Mouse (Mus musculus) liver, embryonic 14.5 days (tissue): Measurements from ENCODE around the gene Gtpbp1. TPM values are rescaled to one million over a fixed set of nuclear protein-coding genes. Genes with fewer than 3 reads are reported as not detected.

Experiments
- ATAC-seq: fragments of 200-750 bp; cut with Nextera tagmentation; 2 replicates; pipeline ENCODE4 v1.8.0; 2017; ENCODE audit warnings: moderate number of reproducible peaks, mild to moderate bottlenecking, moderate library complexity; ENCODE audit not compliant: insufficient read depth
- DNase-seq, 3 experiments: peaks; one replicate each; pipeline ENCODE4 v3.0.0-alpha.2; 2012 to 2013; ENCODE audit warnings: low read depth in 3 of 3, low spot score in 3 of 3
- H3K27ac ChIP-seq: fragments of 300-500 bp; sonication (generic); 2 replicates; pipeline ENCODE4 v1.5.1; 2014; ENCODE audit warnings: moderate library complexity, mild to moderate bottlenecking, control low read depth, inconsistent platforms
- H3K27me3 ChIP-seq: fragments of 300-500 bp; sonication (generic); 2 replicates; pipeline ENCODE4 v1.6.1; 2014; ENCODE audit warnings: mild to moderate bottlenecking, low read length, moderate library complexity; ENCODE audit not compliant: control insufficient read depth, insufficient read depth
- H3K36me3 ChIP-seq: fragments of 300-500 bp; sonication (generic); replicated peaks from 2 replicates; pipeline ENCODE4 v1.6.1; 2014; ENCODE audit warnings: low read depth; ENCODE audit not compliant: control insufficient read depth, insufficient read depth
- H3K4me1 ChIP-seq, 2 experiments: fragments of 200-500 bp in 1 of 2; fragments of 300-500 bp in 1 of 2; sonication (generic) in 1 of 2; replicated peaks; 2 replicates each; pipeline ENCODE4 v1.6.1; 2012 to 2014; ENCODE audit warnings: antibody characterized with exemption in 1 of 2, inconsistent platforms in 1 of 2, low read length in 1 of 2; ENCODE audit not compliant: control insufficient read depth in 2 of 2, insufficient read depth in 2 of 2
- H3K4me2 ChIP-seq: fragments of 300-500 bp; sonication (generic); 2 replicates; pipeline ENCODE4 v1.6.1; 2014; ENCODE audit warnings: low read depth, mild to moderate bottlenecking, control low read depth, moderate library complexity
- H3K4me3 ChIP-seq, 2 experiments: fragments of 200-500 bp in 1 of 2; fragments of 300-500 bp in 1 of 2; sonication (generic) in 1 of 2; 2 replicates each; pipeline ENCODE4 v1.5.1; 2012 to 2014; ENCODE audit warnings: low read depth in 2 of 2, low read length in 2 of 2, mild to moderate bottlenecking in 2 of 2, control low read depth in 1 of 2, inconsistent platforms in 1 of 2, moderate library complexity in 1 of 2; ENCODE audit not compliant: insufficient read depth in 1 of 2
- H3K9ac ChIP-seq: fragments of 300-500 bp; sonication (generic); replicated peaks from 2 replicates; pipeline ENCODE4 v1.6.1; 2014; ENCODE audit warnings: mild to moderate bottlenecking, control low read depth, moderate library complexity
- H3K9me3 ChIP-seq: fragments of 300-500 bp; sonication (generic); 2 replicates; pipeline ENCODE4 v1.6.1; 2016; ENCODE audit warnings: low read length, mixed read lengths; ENCODE audit not compliant: control insufficient read depth
- CTCF ChIP-seq: IDR thresholded peaks from 2 replicates; pipeline ENCODE4 v1.5.1; 2016; ENCODE audit warnings: antibody characterized with exemption, low read depth, control low read depth
- EP300 ChIP-seq: IDR thresholded peaks from 2 replicates; pipeline ENCODE4 v1.6.1; 2016; ENCODE audit warnings: antibody characterized with exemption, low read depth
- WGBS: fragments of 180-500 bp; shearing (Covaris S2); extraction: QIAGEN DNeasy Blood & Tissue Kit; methylation state at CpG from one replicate; pipeline ENCODE4 v1.1.7; 2014; ENCODE audit not compliant: insufficient replicate concordance; 5-methylcytosine and 5-hydroxymethylcytosine counted together
- polyA plus RNA-seq, 2 experiments: library from polyadenylated mRNA; depleted of rRNA in 1 of 2; stranded (reverse) in 1 of 2; unstranded in 1 of 2; fragments of >200 nt; fragmentation: Nextera tagmentation in 1 of 2; extraction: Ambion mirVana in 1 of 2; gene quantifications; 2 replicates each; pipeline versions ENCODE4 v1.2.1 to v1.2.3; 2012 to 2014

Gene Gtpbp1
- polyA plus RNA-seq, 2 experiments: 22.6 to 23.5 TPM

DNA sequence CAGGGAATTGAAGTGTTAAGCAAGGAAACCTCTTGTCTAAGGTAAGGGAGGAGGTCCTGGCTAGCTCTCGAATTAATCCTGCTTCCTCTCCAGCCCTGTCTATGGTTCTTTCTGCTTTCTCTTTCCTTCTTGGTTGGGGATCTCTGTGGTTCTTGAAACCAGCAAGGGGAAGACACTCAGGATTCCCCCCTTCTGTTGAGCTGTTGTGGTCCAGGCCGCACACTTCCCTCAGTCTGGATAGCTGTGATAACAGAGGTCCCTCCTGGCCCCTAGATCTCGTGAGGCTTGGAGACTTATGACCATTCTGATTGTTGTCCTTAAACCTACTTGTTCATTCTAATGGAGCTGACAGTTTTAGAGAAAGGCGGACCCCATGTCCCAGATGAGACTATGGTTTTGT is 3.9 kb downstream of the Gtpbp1 start:
- no peaks in the 10 kb centered on the region for H3K27me3 ChIP-seq
- H3K4me1 ChIP-seq: peaks cover 54 to 68% of the 10 kb centered on the region in 2 experiments
- peak overlapping the region; percentile 88 for H3K27ac ChIP-seq
- peak; percentile 68 to 80 (median 77) for DNase-seq
- no peaks in the 10 kb centered on the region for H3K9me3 ChIP-seq
- TF ChIP-seq CTCF: no peak
- peak; percentile 71 for TF ChIP-seq EP300
- peak; percentile 16; the same call in 1 of the 2 replicates for ATAC-seq
- peak overlapping the region; percentile 95 for H3K4me2 ChIP-seq
- WGBS: 12% methylated on average over 4 of the region's 4 CpGs
- peak overlapping the region; percentile 57 to 94 for H3K4me3 ChIP-seq
- H3K9ac ChIP-seq: peak overlapping the region; percentile 94
- H3K36me3 ChIP-seq: peaks cover 22% of the 10 kb centered on the region

DNA sequence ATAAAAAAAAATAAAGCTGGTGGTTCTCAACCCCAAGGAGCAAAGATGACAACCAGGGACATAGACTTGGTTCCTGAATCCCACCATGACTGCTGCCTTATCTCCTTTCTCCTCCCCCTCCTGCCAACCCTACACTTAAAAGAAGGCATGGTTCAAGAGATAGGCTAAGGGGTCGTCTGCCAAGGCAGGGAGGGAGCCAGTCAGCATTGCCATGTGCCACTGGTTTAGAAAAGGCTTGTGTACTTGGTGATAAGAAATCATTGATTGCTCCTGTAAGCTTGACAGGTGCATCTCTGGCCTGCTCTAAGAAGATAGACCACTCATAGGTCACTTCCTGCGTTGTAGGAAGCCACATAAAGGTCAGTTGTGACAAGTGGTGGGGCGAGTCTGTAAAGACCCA is 4.9 kb downstream of the Gtpbp1 start:
- WGBS: 10% methylated on average over 3 of the region's 3 CpGs
- H3K9me3 ChIP-seq: no peaks in the 10 kb centered on the region
- H3K9ac ChIP-seq: peak overlapping the region; percentile 51
- no peaks in the 10 kb centered on the region for H3K27me3 ChIP-seq
- TF ChIP-seq CTCF: no peak
- TF ChIP-seq EP300: peak; percentile 86
- DNase-seq (peak in 2 of 3 experiments; percentile 66 to 68), ATAC-seq (peak; percentile 44)
- peak overlapping the region; percentile 95 for H3K4me2 ChIP-seq
- H3K4me1 ChIP-seq: peaks cover 51 to 62% of the 10 kb centered on the region in 2 experiments
- peak overlapping the region; percentile 88 for H3K27ac ChIP-seq
- H3K36me3 ChIP-seq: peaks cover 22% of the 10 kb centered on the region
- H3K4me3 ChIP-seq: peak overlapping the region in 1 of 2 experiments; percentile 94; a peak in 1 of 4 replicates

DNA sequence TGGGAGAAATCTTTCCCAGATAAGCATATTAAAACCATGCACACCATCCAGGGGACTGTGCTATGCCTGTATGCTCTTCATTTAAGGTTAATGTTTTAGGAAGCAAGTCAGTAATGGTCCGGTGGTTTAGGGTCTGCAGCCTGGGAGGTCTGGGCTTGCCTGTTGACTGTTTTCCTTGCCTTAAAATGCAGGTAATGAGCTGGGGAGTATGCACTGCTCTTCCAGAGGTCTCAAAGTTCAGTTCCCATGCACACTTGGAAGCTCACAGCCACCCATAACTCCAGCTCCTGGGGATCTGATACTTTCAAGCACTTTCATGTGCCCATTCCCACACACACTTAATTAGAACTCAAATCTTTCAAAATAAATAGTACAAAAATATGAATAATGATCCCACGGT is 5.9 kb downstream of the Gtpbp1 start:
- Histone ChIP-seq H3K9ac (peak overlapping the region; percentile 18; the same call in 1 of the 2 replicates), H3K36me3 (peaks cover 22% of the 10 kb centered on the region), H3K27me3 (no peaks in the 10 kb centered on the region), H3K9me3 (no peaks in the 10 kb centered on the region), H3K4me2 (peak overlapping the region; percentile 95), H3K4me3 (no peak overlapping the region), H3K27ac (no peak overlapping the region; the same call in 1 of the 2 replicates), H3K4me1 (peaks cover 51 to 62% of the 10 kb centered on the region in 2 experiments)
- ATAC-seq (no peak), DNase-seq (no peak)
- TF ChIP-seq EP300 (no peak), CTCF (no peak)
- WGBS: 96% methylated on average over 2 of the region's 2 CpGs

DNA sequence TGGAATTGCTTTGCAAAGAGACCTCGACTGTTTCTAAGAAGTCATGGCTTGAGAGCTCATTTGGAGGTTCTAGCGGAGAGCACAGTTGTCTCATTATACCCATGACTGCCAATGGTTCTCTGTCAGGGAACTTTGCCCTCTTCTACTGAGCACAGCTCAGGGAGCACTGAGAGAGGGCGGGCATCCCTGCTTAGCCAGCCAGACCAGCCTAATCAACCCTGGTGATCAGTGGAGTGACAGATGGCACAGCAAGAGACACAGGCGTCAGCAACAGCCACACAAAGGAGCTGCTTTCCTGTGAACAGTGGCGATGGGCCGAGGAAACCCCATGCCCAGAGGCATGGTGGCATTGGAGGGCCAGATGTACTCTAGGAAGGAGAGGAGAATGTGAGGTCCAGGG is 6.4 kb downstream of the Gtpbp1 start:
- TF ChIP-seq EP300: no peak
- no peak for TF ChIP-seq CTCF
- H3K27me3 ChIP-seq: no peaks in the 10 kb centered on the region
- peaks cover 22% of the 10 kb centered on the region for H3K36me3 ChIP-seq
- 0 out of 2 replicates have a peak overlapping the region, but pooled peaks have one; percentile 1 for H3K9ac ChIP-seq
- H3K27ac ChIP-seq: peak overlapping the region; percentile 25; the same call in 1 of the 2 replicates
- peaks cover 50 to 57% of the 10 kb centered on the region in 2 experiments for H3K4me1 ChIP-seq
- H3K4me3 ChIP-seq: no peak overlapping the region
- H3K4me2 ChIP-seq: no peak overlapping the region
- H3K9me3 ChIP-seq: no peaks in the 10 kb centered on the region
- DNase-seq (no peak), ATAC-seq (no peak)
- 63% methylated on average over 6 of the region's 6 CpGs for WGBS

DNA sequence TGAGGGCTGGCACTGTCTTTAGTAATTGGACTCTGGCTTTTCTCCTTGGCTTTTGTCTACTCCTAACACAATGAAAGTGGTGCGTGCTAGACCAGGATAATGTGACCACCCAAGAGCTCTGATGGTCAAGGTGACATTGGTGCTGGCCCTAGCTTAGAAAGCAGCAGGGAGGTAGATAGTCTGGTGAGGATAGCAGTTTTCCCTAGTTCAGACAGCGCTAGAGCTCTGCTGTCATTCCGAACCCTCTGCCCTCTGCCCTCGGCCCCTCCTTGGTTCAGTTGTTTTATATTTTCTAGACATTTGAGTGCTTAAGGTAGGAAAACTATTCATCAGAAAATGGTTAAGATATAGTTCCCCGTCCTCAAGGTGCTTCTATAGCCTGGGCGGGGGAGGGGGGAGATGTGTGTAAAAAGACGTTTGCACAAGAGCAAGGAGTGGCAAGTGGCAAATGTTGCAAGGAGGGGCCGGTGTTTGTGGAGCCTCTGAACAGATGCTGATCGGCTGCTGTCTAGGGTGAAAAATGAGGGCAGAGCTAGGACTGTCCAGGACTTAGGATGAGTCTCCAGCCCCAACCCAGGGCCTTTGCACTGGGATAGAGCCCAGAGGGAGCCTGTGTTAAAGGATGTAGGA is 7.0 kb downstream of the Gtpbp1 start:
- H3K9ac ChIP-seq: no peak overlapping the region
- no peaks in the 10 kb centered on the region for H3K9me3 ChIP-seq
- TF ChIP-seq EP300 (no peak), CTCF (no peak)
- H3K27ac ChIP-seq: no peak overlapping the region
- ATAC-seq: no peak
- no peak for DNase-seq
- H3K4me1 ChIP-seq: peaks cover 44 to 52% of the 10 kb centered on the region in 2 experiments
- WGBS: 70% methylated on average over 9 of the region's 9 CpGs
- peaks cover 22% of the 10 kb centered on the region for H3K36me3 ChIP-seq
- H3K4me2 ChIP-seq: no peak overlapping the region
- H3K4me3 ChIP-seq: no peak overlapping the region
- H3K27me3 ChIP-seq: no peaks in the 10 kb centered on the region
